Mouse (Mus musculus) heart, embryonic 11.5 days (tissue): Measurements from ENCODE around the gene Sf1. TPM values are rescaled to one million over a fixed set of nuclear protein-coding genes. Genes with fewer than 3 reads are reported as not detected.

Experiments
- ATAC-seq: fragments of 200-750 bp; cut with Nextera tagmentation; replicated peaks from 2 replicates; pipeline ENCODE4 v1.8.0; 2017; ENCODE audit warnings: moderate library complexity; ENCODE audit not compliant: insufficient number of reproducible peaks, low FRiP score, low TSS enrichment
- H3K27ac ChIP-seq: fragments of 300-500 bp; sonication (generic); 2 replicates; pipeline ENCODE4 v1.5.1; 2014; ENCODE audit warnings: mild to moderate bottlenecking, low read depth, low read length
- H3K27me3 ChIP-seq: fragments of 300-500 bp; sonication (generic); 2 replicates; pipeline ENCODE4 v1.6.1; 2014; ENCODE audit warnings: mild to moderate bottlenecking, low read length, mixed read lengths; ENCODE audit not compliant: control insufficient read depth, insufficient read depth
- H3K36me3 ChIP-seq: fragments of 300-500 bp; sonication (generic); 2 replicates; pipeline ENCODE4 v1.6.1; 2014; ENCODE audit warnings: mild to moderate bottlenecking, low read length, moderate library complexity, mixed read lengths; ENCODE audit not compliant: control insufficient read depth, insufficient read depth
- H3K4me1 ChIP-seq: fragments of 300-500 bp; sonication (generic); 2 replicates; pipeline ENCODE4 v1.6.1; 2014; ENCODE audit warnings: low read length; ENCODE audit not compliant: control insufficient read depth, insufficient read depth
- H3K4me2 ChIP-seq: fragments of 300-500 bp; sonication (generic); 2 replicates; pipeline ENCODE4 v1.6.1; 2014; ENCODE audit warnings: mild to moderate bottlenecking, moderate library complexity
- H3K4me3 ChIP-seq: fragments of 300-500 bp; sonication (generic); 2 replicates; pipeline ENCODE4 v1.5.1; 2014; ENCODE audit warnings: low read depth, low read length
- H3K9ac ChIP-seq: fragments of 300-500 bp; sonication (generic); 2 replicates; pipeline ENCODE4 v1.6.1; 2014; ENCODE audit warnings: mild to moderate bottlenecking, low read depth, low read length, moderate library complexity
- H3K9me3 ChIP-seq: fragments of 300-500 bp; sonication (generic); replicated peaks from 2 replicates; pipeline ENCODE4 v1.6.1; 2016; ENCODE audit warnings: low read length; ENCODE audit not compliant: control insufficient read depth
- WGBS: fragments of 180-500 bp; shearing (Covaris S2); extraction: QIAGEN DNeasy Blood & Tissue Kit; methylation state at CpG from one replicate; pipeline ENCODE4 v1.1.7; 2014; ENCODE audit not compliant: insufficient replicate concordance; 5-methylcytosine and 5-hydroxymethylcytosine counted together
- polyA plus RNA-seq: library from polyadenylated mRNA; unstranded; fragments of >200 nt; fragmentation: Nextera tagmentation; extraction: Ambion mirVana; gene quantifications from 2 replicates; pipeline ENCODE4 v1.2.1, GENCODE M21; 2014

Gene Sf1
- 106 and 124 TPM in 2 replicates for polyA plus RNA-seq

- H3K4me2 ChIP-seq, result peak within 1 kb of the TSS; percentile 96
- H3K27ac ChIP-seq, result peak within 1 kb of the TSS; percentile 99
- H3K27me3 ChIP-seq, result no peaks in the 10 kb centered on the region
- WGBS, result under 1% methylated on average over 82 of the region's 85 CpGs
- H3K9me3 ChIP-seq, result no peaks in the 10 kb centered on the region
- H3K4me3 ChIP-seq, result peak within 1 kb of the TSS; percentile 100
- peaks cover 28% of the 10 kb centered on the region for H3K36me3 ChIP-seq
- ATAC-seq, result peak; percentile 97
- H3K4me1 ChIP-seq, result peaks cover 8% of the 10 kb centered on the region
- peak within 1 kb of the TSS; percentile 100 for H3K9ac ChIP-seq
These were observed at the start of gene Sf1 for GRCm38 (mm10) chr19:6363411-6364240. Gene Sf1, plus strand, starts transcription at chr19:6363690.

DNA sequence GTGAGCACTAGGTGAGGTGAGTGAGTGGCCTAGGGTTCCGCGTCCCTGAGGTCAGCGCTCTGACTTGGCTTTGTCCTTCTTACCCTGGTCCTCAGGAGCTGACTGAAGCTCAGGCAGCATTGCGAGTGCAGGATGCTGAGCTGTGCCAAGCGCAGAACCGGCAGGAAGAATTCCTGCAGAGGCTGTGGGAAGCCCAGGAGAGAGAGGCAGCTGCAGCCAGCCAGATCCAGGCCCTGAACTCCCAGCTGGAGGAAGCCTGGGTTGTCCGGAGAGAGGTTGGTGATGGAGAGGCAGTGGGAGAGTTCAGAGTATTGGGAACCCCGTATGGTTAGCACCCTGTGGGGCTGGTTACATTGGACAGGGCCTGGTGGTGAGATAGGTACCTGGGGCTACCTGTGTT lies 49.7 kb upstream of the Sf1 start:
- Histone ChIP-seq H3K4me2 (no peak overlapping the region), H3K27me3 (no peaks in the 10 kb centered on the region), H3K27ac (no peak overlapping the region), H3K9me3 (no peaks in the 10 kb centered on the region), H3K4me1 (no peaks in the 10 kb centered on the region), H3K9ac (no peak overlapping the region), H3K4me3 (no peak overlapping the region), H3K36me3 (peaks cover 13% of the 10 kb centered on the region)
- WGBS, result 89% methylated on average over 8 of the region's 8 CpGs
- ATAC-seq, result no peak

- no peaks in the 10 kb centered on the region for H3K27me3 ChIP-seq
- no peak overlapping the region for H3K4me3 ChIP-seq
- no peak overlapping the region for H3K4me2 ChIP-seq
- peaks cover 13% of the 10 kb centered on the region for H3K36me3 ChIP-seq
- H3K4me1 ChIP-seq, result no peaks in the 10 kb centered on the region
- 79% methylated on average over 8 of the region's 8 CpGs for WGBS
- no peak for ATAC-seq
- no peaks in the 10 kb centered on the region for H3K9me3 ChIP-seq
- H3K27ac ChIP-seq, result no peak overlapping the region
- H3K9ac ChIP-seq, result no peak overlapping the region
These were observed 49.0 kb upstream of the Sf1 start for GRCm38 (mm10) chr19:6314513-6314912.

DNA sequence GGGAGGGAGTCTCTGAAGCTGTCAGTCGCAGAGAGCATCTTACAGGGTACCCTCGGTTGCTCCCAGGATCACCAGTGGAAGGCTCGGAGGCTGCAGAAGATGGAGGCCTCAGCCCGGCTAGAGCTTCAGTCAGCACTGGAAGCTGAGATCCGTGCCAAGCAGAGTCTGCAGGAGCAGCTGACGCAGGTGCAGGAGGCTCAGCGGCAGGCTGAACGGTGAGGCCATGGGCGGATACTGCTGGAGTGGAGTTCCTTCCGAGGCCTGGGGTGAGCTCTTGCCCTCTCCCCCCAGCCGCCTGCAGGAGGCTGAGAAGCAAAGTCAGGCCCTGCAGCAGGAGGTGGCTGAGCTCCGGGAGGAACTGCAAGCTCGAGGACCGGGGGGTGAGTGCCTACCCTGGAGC lies 47.9 kb upstream of the Sf1 start:
- H3K27me3 ChIP-seq, result no peaks in the 10 kb centered on the region
- no peak overlapping the region for H3K4me2 ChIP-seq
- H3K9ac ChIP-seq, result no peak overlapping the region
- H3K9me3 ChIP-seq, result no peaks in the 10 kb centered on the region
- H3K4me3 ChIP-seq, result no peak overlapping the region
- no peaks in the 10 kb centered on the region for H3K4me1 ChIP-seq
- WGBS, result 76% methylated on average over 14 of the region's 14 CpGs
- H3K27ac ChIP-seq, result no peak overlapping the region
- peaks cover 10% of the 10 kb centered on the region for H3K36me3 ChIP-seq
- ATAC-seq, result no peak

DNA sequence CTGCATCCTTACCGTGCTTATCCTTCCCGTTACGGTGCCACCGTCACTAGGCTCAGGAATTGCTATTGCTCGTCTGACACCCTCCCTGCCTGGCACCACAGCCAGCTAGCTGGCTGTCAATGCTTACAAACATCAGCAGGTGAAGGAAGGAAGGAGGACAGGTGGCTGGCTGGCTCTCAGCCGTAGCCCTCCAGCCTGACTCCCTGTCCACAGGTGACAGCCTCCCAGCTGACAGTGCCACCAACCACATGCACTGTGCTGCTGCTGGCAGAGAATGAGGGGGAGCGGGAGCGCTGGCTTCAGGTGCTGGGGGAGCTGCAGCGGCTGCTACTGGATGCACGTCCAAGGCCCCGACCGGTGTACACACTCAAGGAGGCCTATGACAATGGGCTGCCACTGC lies 45.3 kb upstream of the Sf1 start:
- WGBS, result 90% methylated on average over 12 of the region's 12 CpGs
- Histone ChIP-seq H3K36me3 (peaks cover 6% of the 10 kb centered on the region), H3K4me1 (peaks cover 16% of the 10 kb centered on the region), H3K9me3 (no peaks in the 10 kb centered on the region), H3K27ac (no peak overlapping the region), H3K9ac (no peak overlapping the region), H3K4me3 (no peak overlapping the region), H3K27me3 (no peaks in the 10 kb centered on the region), H3K4me2 (no peak overlapping the region)
- ATAC-seq, result no peak

- no peaks in the 10 kb centered on the region for H3K9me3 ChIP-seq
- peaks cover 16% of the 10 kb centered on the region for H3K4me1 ChIP-seq
- H3K4me2 ChIP-seq, result peak overlapping the region; percentile 6; the same call in 1 of the 2 replicates
- peak overlapping the region; percentile 22; the same call in 1 of the 2 replicates for H3K27ac ChIP-seq
- no peak overlapping the region for H3K4me3 ChIP-seq
- no peaks in the 10 kb centered on the region for H3K27me3 ChIP-seq
- H3K36me3 ChIP-seq, result peaks cover 4% of the 10 kb centered on the region; the same call in 1 of the 2 replicates
- no peak for ATAC-seq
- 0 out of 2 replicates have a peak overlapping the region, but pooled peaks have one; percentile 22 for H3K9ac ChIP-seq
- 46% methylated on average over 8 of the region's 8 CpGs for WGBS
These were observed 42.1 kb upstream of the Sf1 start for GRCm38 (mm10) chr19:6321358-6321757.

- no peak overlapping the region; the same call in 1 of the 2 replicates for H3K9ac ChIP-seq
- no peaks in the 10 kb centered on the region for H3K9me3 ChIP-seq
- WGBS, result 74% methylated on average over 33 of the region's 33 CpGs
- no peaks in the 10 kb centered on the region for H3K27me3 ChIP-seq
- H3K4me3 ChIP-seq, result no peak overlapping the region
- ATAC-seq, result no peak
- H3K27ac ChIP-seq, result no peak overlapping the region
- H3K4me2 ChIP-seq, result 0 out of 2 replicates have a peak overlapping the region, but pooled peaks have one; percentile 6
- peaks cover 4% of the 10 kb centered on the region; the same call in 1 of the 2 replicates for H3K36me3 ChIP-seq
- peaks cover 16% of the 10 kb centered on the region for H3K4me1 ChIP-seq
These were observed 41.5 kb upstream of the Sf1 start for GRCm38 (mm10) chr19:6321786-6322621.

DNA sequence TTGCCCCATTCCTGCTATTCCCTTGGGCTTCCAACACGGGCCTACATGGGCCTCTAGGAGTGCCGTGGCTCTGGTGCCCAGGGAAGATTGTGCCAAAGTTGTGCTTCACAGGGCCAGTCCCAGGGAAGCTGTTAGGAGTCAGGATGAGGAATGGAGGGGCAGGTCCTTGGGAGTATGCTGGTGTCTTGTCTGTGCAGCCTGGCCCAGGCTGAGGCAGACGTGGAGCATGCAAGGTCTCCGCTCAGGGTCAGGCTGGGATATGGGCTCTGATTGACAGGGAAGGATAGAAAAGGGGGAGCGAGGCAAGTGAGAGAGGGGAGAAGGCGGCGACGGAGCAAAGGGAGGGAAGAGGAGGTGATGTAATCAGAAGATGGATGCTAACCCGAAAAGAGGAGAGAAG lies 38.7 kb upstream of the Sf1 start:
- Histone ChIP-seq H3K9me3 (no peaks in the 10 kb centered on the region), H3K27ac (no peak overlapping the region), H3K36me3 (no peaks in the 10 kb centered on the region), H3K9ac (no peak overlapping the region), H3K27me3 (no peaks in the 10 kb centered on the region), H3K4me1 (peaks cover 16% of the 10 kb centered on the region), H3K4me3 (no peak overlapping the region), H3K4me2 (no peak overlapping the region)
- WGBS, result 78% methylated on average over 9 of the region's 9 CpGs
- ATAC-seq, result no peak
